Mouse (Mus musculus) heart, postnatal 10 days (tissue): ENCODE results near the gene Ivl. TPM values are rescaled to one million over a fixed set of nuclear protein-coding genes. Genes with fewer than 3 reads are reported as not detected.

Experiments
- total RNA-seq, 2 experiments: library from RNA; stranded (reverse); gene quantifications; 2 replicates each; pipeline ENCODE4 v1.2.3; 2021

The Ivl gene
- total RNA-seq, 2 experiments from 2014 or later, result not detected

Other genes starting within 250 kb of the Ivl start
- not detected for gene Sprr2d, start 234.6 kb downstream of the Ivl start, total RNA-seq
- not detected for gene Sprr2e, start 221.6 kb downstream of the Ivl start, total RNA-seq
- not detected for gene Sprr2f, start 208.5 kb downstream of the Ivl start, total RNA-seq
- gene Sprr2h, start 188.1 kb downstream of the Ivl start, total RNA-seq, result not detected
- not detected for gene Sprr2i, start 165.7 kb downstream of the Ivl start, total RNA-seq
- not detected for gene Sprr2j-ps, start 155.7 kb downstream of the Ivl start, total RNA-seq
- 1 to 10 TPM; 3.9 to 5.2 TPM for gene Gm9774, start 144.3 kb downstream of the Ivl start, total RNA-seq
- not detected for gene Sprr2k, start 141.2 kb downstream of the Ivl start, total RNA-seq
- gene Sprr1b, start 134.9 kb downstream of the Ivl start, total RNA-seq, result not detected
- not detected for gene Sprr3, start 115.0 kb downstream of the Ivl start, total RNA-seq
- not detected for gene Sprr1a, start 87.8 kb downstream of the Ivl start, total RNA-seq
- gene Sprr4, start 73.2 kb downstream of the Ivl start, total RNA-seq, result not detected
- not detected for gene 2310046K23Rik, start 39.2 kb downstream of the Ivl start, total RNA-seq
- gene Smcp, start 15.3 kb upstream of the Ivl start, total RNA-seq, result not detected
- gene 2210017I01Rik, start 33.8 kb upstream of the Ivl start, total RNA-seq, result not detected
- gene Lce6a, start 47.9 kb upstream of the Ivl start, total RNA-seq, result not detected
- not detected for gene Lce1a1, start 74.6 kb upstream of the Ivl start, total RNA-seq
- not detected for gene Lce1b, start 83.2 kb upstream of the Ivl start, total RNA-seq
- gene Lce1a2, start 96.6 kb upstream of the Ivl start, total RNA-seq, result not detected
- not detected for gene Lce1c, start 105.5 kb upstream of the Ivl start, total RNA-seq
- gene Lce1d, start 113.5 kb upstream of the Ivl start, total RNA-seq, result not detected
- not detected for gene Lce1e, start 135.3 kb upstream of the Ivl start, total RNA-seq
- not detected for gene Lce1f, start 146.6 kb upstream of the Ivl start, total RNA-seq
- not detected for gene Gm38119, start 165.4 kb upstream of the Ivl start, total RNA-seq
- gene Lce1g, start 178.6 kb upstream of the Ivl start, total RNA-seq, result not detected
- not detected for gene Lce1h, start 191.3 kb upstream of the Ivl start, total RNA-seq
- not detected for gene Lce1i, start 205.2 kb upstream of the Ivl start, total RNA-seq
- gene Lce1j, start 216.8 kb upstream of the Ivl start, total RNA-seq, result not detected
- not detected for gene Lce1k, start 234.2 kb upstream of the Ivl start, total RNA-seq